Mouse (Mus musculus): ENCODE measurements at regions not wholly inside any gene's neighbourhood (a gene's known extent, or its start where the extent isn't known, plus 50 kb on each side); places are given as distances from the start of the nearest gene placed in this dataset.
"Not testable (repeated sequence)": the region's sequence is repeated elsewhere in the genome, so short reads cannot be mapped to it uniquely, and the experiment has no call there.

DNA sequence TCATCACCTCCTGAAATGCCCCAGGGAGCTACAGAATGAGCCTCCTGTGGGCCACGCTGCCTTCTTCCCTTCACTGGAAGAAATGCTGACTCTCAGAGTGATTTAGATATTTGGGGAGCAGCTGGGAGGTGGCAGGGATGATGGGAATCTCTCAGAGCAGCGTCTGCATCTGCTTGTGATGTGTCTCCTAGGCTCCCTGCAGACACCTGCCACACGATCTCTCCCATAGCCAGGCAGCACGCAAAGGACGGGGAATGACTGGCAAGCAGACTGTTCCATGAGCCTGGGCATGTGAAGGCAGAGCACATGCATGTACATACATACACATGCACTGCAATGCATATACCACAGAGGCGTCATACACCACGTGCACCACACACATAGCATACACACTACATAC, 133.4 kb upstream of the Gadl1 start:
- no peak for DNase-seq (ENCODE audit: low read depth, low spot score)

GRCm38 (mm10) chr9:115777097-115777864, 132.0 kb upstream of the Gadl1 start:
- DNase-seq (ENCODE audit: low read depth, low spot score) = no peak

DNA sequence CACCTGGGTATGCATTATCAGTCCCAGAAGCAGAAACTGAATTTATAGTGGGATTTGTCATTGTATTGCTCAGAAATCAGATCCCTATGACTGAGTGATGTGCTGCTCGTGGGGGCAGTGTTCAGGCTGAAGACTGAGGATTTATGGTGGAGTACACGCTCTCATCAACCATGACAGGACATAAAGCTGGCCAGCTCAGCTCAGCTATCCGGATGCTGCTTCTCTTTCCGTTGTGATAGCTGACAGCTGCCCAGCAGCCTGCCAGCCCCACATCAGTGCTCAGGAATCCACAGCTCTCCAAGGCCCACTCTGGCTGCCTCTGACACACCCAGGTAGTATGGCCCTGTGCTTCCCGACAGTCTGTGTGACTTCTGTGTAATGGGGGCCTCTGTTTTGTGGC, 130.4 kb upstream of the Gadl1 start:
- no peak for DNase-seq (ENCODE audit: low read depth, low spot score)

- DNase-seq (ENCODE audit: low read depth, low spot score) = no peak
Observed at GRCm38 (mm10) chr9:115799330-115799729, 109.9 kb upstream of the Gadl1 start.

GRCm38 (mm10) chr9:115800624-115801023, 108.6 kb upstream of the Gadl1 start:
- no peak for DNase-seq (ENCODE audit: low read depth, low spot score)

DNA sequence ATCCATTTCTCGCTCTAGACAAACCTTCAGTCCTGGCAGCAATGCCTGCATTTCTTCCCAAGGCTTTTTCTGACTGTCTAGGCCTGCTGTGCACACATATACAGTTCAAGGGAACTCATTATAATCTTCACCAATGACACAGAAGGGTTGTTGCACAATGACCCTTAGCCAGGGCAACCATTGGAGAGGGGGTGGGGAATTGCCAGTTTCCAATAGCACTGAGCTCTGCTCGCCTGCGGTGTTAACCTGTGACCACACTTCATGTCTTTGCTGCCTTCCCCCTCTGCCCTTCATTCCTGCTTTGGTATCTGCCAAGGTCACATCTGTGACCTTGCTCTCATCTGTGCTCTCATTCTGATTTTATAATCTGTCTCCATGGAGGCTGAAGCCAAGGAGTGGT, 106.2 kb upstream of the Gadl1 start:
- no peak for DNase-seq (ENCODE audit: low read depth, low spot score)

DNA sequence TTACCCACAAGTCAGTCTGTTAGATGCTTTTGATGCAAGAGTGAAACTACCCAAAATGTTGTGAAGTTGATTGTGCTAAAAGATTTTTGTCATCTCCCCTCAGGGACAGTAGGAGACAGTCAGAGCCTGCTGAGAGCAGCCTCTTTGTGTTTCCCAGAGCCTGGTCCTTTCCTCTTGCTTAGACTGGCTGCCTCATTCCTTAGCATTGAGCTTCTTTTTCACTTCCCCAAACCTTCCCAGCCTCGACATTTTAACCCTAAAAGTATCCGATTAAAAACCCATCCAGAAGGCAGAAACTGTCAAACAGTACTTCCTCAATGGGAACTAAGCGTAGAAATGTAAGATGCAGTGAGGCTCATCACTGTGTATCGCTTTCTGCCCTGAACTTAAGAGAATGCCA, 104.0 kb upstream of the Gadl1 start:
- no peak for DNase-seq (ENCODE audit: low read depth, low spot score)

DNA sequence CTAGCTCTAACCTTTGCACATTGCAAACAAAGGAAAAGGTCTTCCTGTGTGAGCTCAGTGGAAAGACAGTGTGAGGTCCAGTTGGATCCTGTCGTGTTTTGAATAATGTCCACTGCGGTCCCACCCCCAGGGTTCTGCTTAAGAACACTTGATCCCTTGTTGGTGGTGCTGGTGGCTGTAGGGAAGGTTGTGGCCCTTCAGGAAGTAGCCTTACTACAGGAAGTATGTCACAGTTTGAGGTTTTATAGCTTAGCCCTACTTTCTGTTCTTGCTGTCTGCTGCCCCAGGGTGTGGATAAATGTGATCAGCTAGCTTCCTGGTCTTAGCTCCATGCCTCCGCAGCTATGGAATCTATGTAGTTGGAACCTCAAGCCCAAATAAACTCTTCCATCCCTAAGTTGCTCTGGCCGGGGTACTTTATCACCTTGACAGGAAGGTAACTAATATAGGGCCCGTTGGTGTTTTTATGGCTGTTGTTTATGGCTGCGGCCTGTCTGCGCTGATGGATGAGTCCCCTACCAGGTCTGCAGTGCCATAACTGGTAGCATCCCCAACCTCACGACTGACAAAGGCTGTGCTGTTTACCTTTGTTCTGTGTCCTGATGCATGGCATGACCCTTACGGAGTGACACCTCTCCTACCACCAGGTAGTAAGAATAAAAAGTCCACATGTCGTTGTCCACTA, 103.1 kb upstream of the Gadl1 start:
- DNase-seq (ENCODE audit: low read depth, low spot score) = no peak

GRCm38 (mm10) chr9:115840186-115840585, 69.1 kb upstream of the Gadl1 start:
- DNase-seq (ENCODE audit: low read depth, low spot score) = no peak

- no peak for DNase-seq (ENCODE audit: low read depth, low spot score)
Observed at GRCm38 (mm10) chr9:115840791-115841190, 68.5 kb upstream of the Gadl1 start.

DNA sequence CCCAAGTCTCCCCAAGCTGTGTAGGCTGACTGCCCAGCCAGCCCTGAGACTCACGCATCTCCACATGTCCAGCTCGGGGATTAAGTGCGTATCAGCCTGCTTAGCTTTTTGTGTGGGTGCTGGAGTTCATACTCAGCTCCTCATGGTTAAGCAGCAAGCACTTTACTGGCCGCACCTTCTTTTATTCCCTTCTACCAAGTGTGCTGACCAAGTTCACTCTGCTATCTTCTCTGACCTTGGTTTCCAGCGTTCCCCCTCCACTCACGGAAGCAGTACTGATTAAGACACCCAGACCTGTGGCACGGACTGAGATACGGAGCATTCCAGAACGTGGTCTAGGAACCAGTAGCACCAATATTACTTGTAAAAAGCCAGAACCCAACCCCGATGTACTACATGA, 67.6 kb upstream of the Gadl1 start:
- DNase-seq (ENCODE audit: low read depth, low spot score) = no peak

GRCm38 (mm10) chr9:115844340-115844739, 64.9 kb upstream of the Gadl1 start:
- no peak for DNase-seq (ENCODE audit: low read depth, low spot score)

DNA sequence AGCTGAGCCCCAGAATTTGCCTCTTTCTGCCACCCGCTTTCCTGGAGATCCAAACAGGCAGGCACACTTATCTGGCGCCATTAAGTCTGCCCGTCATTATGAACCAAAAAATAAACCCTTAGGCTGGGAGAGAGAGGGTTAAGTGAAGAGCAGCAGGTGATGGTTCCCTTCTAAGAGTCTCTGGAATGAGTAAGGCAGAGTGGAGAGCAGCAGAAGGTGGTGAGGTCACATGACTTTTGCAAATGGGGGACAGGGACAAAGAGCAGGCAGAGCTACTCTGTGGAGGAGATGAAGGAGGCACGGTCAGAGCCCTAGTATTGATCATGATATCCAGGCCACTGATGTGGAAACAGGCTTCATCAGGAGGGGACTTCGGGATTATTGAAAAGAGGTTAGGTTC, 64.2 kb upstream of the Gadl1 start:
- DNase-seq (ENCODE audit: low read depth, low spot score) = no peak

DNA sequence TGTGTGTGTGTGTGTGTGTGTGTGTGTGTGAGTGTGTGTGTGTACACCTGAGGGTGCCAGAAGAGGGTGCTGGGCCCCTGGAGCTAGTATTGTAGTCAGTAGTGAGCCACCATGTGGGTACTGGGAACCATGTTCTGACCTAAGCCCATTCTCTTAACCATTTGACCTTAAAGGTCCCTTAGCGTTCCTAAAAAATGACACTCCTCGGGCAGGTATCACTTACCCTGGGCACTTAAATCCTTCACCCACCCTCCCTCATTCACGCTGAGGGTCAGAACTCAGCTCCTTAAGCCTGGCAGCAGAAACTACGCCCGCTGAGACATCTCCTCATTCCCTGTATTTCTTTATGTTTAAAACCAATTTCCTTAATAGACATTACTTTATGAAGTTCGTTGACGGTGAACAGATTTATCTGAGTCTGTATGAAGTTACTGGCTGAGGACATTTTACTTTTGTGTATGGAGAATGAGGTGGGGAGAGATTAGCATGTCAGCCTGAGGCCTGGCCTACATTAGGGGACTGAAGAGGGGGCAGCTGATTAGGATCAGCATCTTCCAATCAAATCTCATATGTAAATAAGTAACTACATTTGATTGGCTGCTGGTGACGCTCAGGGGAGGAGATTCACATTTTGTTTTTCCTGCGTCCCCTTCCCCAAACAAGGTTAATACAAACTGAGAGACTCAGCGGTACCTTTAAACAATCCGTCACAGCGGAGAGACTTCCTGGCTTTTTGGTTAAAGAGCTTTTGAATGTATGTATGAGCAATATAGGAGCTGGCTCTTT, 61.8 kb upstream of the Gadl1 start:
- no peak for DNase-seq (ENCODE audit: low read depth, low spot score)

DNA sequence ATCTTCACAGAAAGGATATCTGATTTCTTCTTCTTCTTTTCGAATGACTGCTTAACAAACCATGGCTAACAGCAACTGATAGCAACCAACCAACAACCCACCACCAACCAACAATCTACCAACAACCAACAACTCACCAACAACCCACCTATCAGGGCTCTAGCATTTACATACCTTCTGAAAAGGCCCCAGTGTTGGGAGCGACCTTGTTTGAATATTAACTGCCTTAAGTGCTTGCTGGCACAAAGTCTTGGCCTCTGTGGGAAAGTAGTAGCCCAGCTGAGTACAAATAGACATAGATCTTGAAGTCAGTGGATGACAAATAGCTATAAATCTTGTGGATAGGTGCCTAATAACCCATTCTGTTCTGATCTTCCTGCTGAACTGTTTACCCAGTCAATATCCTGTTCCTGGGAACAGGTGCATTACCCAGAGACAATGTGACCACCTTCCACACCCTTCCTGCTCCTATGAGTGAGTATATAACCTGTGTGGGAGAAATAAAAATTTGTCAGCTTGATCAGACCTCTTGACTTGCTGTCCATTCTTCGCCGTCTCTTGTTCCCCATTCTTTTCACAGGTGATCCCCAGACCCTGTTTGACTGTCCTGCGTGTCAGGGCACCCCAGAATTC, 55.9 kb upstream of the Gadl1 start:
- DNase-seq (ENCODE audit: low read depth, low spot score) = not testable (repeated sequence)

GRCm38 (mm10) chr9:115857301-115857700, 52.0 kb upstream of the Gadl1 start:
- DNase-seq (ENCODE audit: low read depth, low spot score) = no peak

DNA sequence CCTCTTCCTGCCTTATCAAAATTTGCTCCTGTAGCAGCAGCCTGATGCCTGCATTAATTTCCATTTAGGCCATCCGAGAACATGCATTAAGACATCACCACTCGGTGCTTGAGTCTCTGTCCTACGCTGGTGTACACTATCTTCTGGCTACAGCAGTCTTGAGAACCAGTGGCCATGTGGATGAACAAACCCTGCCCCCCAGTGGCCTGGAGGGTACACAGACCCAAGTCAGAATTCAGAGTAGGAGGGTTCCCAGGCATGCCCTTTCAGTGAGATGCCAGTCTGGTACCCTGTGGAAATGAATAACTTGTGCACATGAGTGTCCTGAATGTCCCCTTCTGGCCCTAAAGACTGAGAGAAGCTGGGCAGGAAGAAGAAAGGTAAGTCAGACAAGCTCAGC, 50.4 kb upstream of the Gadl1 start:
- DNase-seq (ENCODE audit: low read depth, low spot score) = no peak

Data from telencephalon, adult 2 months (tissue).